Mouse (Mus musculus): ENCODE data around the gene Fam174b. TPM values are rescaled to one million over a fixed set of nuclear protein-coding genes. Genes with fewer than 3 reads are reported as not detected.

Fam174b gene
- polyA plus RNA-seq, 1 experiment from 2014 or later, result 35.7 TPM

Small RNAs within 50 kb of the gene (microRNA-seq; reads per million reads assigned to microRNA genes)
- not detected for gene Mir7234

Other genes starting within 250 kb of the Fam174b start
- 44.7 and 53.5 TPM in 2 replicates for gene Chd2, start 198.5 kb upstream of the Fam174b start, polyA plus RNA-seq (2015; fragmentation: Nextera tagmentation; extraction: Ambion mirVana)

All from hindbrain, embryonic 13.5 days (tissue).